In genomic region chr13:120037881-120038280, GRCm38 (mm10) we compare ENCODE assay signal across 21 mouse cellular contexts. TPM values are rescaled to one million over a fixed set of nuclear protein-coding genes. Genes with fewer than 3 reads are reported as not detected.
DNase-seq lines count a peak whose midpoint lies in the region; ATAC-seq lines count a peak whose summit lies in the region.
"Not testable (repeated sequence)": the region's sequence is repeated elsewhere in the genome, so short reads cannot be mapped to it uniquely, and the experiment has no call there.
"Had no signal": no experiment of that assay in that cellular context is flagged by ENCODE, and none has a peak within 500 bp of the region (broad histone marks: within the 10 kb centered on the region; RNA-seq: fewer than 3 reads in every experiment).

No protein-coding gene starts in this region.

- H3K9me3 ChIP-seq in forebrain, embryonic 10.5 days; intestine, embryonic 14.5 days (ENCODE audit: control insufficient read depth, low read length); midbrain, embryonic 14.5 days (ENCODE audit: control insufficient read depth, low read length): not testable (repeated sequence)

- H3K4me1 ChIP-seq in forebrain, embryonic 10.5 days; intestine, embryonic 14.5 days (replicated peaks; ENCODE audit: control insufficient read depth, insufficient read depth, low read length); midbrain, embryonic 14.5 days (ENCODE audit: control insufficient read depth, insufficient read depth, low read length): not testable (repeated sequence)

- not testable (repeated sequence) for H3K27ac ChIP-seq in forebrain, embryonic 10.5 days; intestine, embryonic 14.5 days (ENCODE audit: low read depth); midbrain, embryonic 14.5 days (replicated peaks; ENCODE audit: low read depth, low read length)

- H3K36me3 ChIP-seq in forebrain, embryonic 10.5 days (replicated peaks); intestine, embryonic 14.5 days (ENCODE audit: control insufficient read depth, insufficient read depth, low read length); midbrain, embryonic 14.5 days (ENCODE audit: control insufficient read depth, insufficient read depth, low read length): not testable (repeated sequence)

- H3K9ac ChIP-seq in intestine, embryonic 14.5 days (ENCODE audit: low read length); midbrain, embryonic 14.5 days (replicated peaks; ENCODE audit: low read length): not testable (repeated sequence)

- ATAC-seq in intestine, embryonic 14.5 days (replicated peaks; ENCODE audit: low FRiP score, low TSS enrichment, low read depth); midbrain, embryonic 14.5 days (ENCODE audit: low FRiP score, low TSS enrichment): not testable (repeated sequence)

- DNase-seq in embryo, embryonic 10 days (ENCODE audit: low spot score) = peak; percentile 4
- peak; percentile 14 for DNase-seq in embryo, embryonic 9.5 days (ENCODE audit: extremely low spot score)
- peak; percentile 14 for DNase-seq in forebrain, embryonic 10.5 days (ENCODE audit: extremely low spot score, low spot score)
- peak; percentile 46 for DNase-seq in intestine, embryonic 14.5 days (ENCODE audit: low spot score)
- peak; percentile 22 for DNase-seq in midbrain, embryonic 14.5 days
- peak; percentile 27 for DNase-seq in retina, embryonic 14.5 days (ENCODE audit: low spot score)
- peak; percentile 1 for DNase-seq in yolk sac, embryonic 10.5 days (ENCODE audit: low spot score)

- H3K4me2 ChIP-seq in intestine, embryonic 14.5 days (ENCODE audit: low read length); midbrain, embryonic 14.5 days (ENCODE audit: low read length): not testable (repeated sequence)

- H3K4me3 ChIP-seq in forebrain, embryonic 10.5 days; intestine, embryonic 14.5 days (ENCODE audit: low read depth, low read length); midbrain, embryonic 14.5 days (replicated peaks; ENCODE audit: low read depth, low read length): not testable (repeated sequence)

- H3K27me3 ChIP-seq in forebrain, embryonic 10.5 days (ENCODE audit: poor library complexity, severe bottlenecking) = peaks cover 53% of the 10 kb centered on the region
- H3K27me3 ChIP-seq in intestine, embryonic 14.5 days (replicated peaks; ENCODE audit: control insufficient read depth, insufficient read depth, low read length) = peaks cover 19% of the 10 kb centered on the region
- not testable (repeated sequence) for H3K27me3 ChIP-seq in midbrain, embryonic 14.5 days (ENCODE audit: control insufficient read depth, insufficient read depth, low read length)

- WGBS in forebrain, embryonic 10.5 days = 3% methylated on average over 6 of the region's 6 CpGs
- 7% methylated on average over 6 of the region's 6 CpGs for WGBS in intestine, embryonic 14.5 days
- WGBS in midbrain, embryonic 14.5 days = 3% methylated on average over 6 of the region's 6 CpGs

RNA-seq across cellular contexts. Expression of gene Gm36079, which starts 11.1 kb away (rescaled TPM):
- not detected in 2 replicates for polyA plus RNA-seq in forebrain, embryonic 10.5 days (2016; fragmentation: Nextera tagmentation; extraction: Ambion mirVana)
- not detected in 2 replicates for polyA plus RNA-seq in intestine, embryonic 14.5 days (2014; fragmentation: Nextera tagmentation; extraction: Ambion mirVana)
- not detected in 2 replicates for polyA plus RNA-seq in midbrain, embryonic 14.5 days (2014; fragmentation: Nextera tagmentation; extraction: Ambion mirVana)
- polyA plus RNA-seq: activated CD4-positive, CD25-positive, alpha-beta regulatory T cell, adult 4 months; C2C12; embryonic facial prominence, embryonic 14.5 days; forebrain, embryonic 11.5 days; forebrain, embryonic 14.5 days; forebrain, postnatal 0 days; frontal cortex, adult 2 months; heart, embryonic 11.5 days; heart, embryonic 14.5 days; heart, postnatal 0 days; hindbrain, embryonic 13.5 days; hindbrain, postnatal 0 days; inflammation-experienced regulatory T-cells, adult 6 months; intestine, postnatal 0 days had no signal

RNA-seq across cellular contexts. Expression of gene Gm21188, which starts 14.1 kb away (rescaled TPM):
- polyA plus RNA-seq in forebrain, embryonic 10.5 days (2016; fragmentation: Nextera tagmentation; extraction: Ambion mirVana) = not detected in 2 replicates
- polyA plus RNA-seq in intestine, embryonic 14.5 days (2014; fragmentation: Nextera tagmentation; extraction: Ambion mirVana) = not detected in 2 replicates
- polyA plus RNA-seq in midbrain, embryonic 14.5 days (2014; fragmentation: Nextera tagmentation; extraction: Ambion mirVana) = not detected in 2 replicates
- polyA plus RNA-seq: C2C12; forebrain, embryonic 11.5 days; forebrain, embryonic 14.5 days; forebrain, postnatal 0 days; heart, embryonic 11.5 days; heart, embryonic 14.5 days; hindbrain, embryonic 13.5 days; intestine, postnatal 0 days had no signal
